Mouse (Mus musculus): ENCODE data around the gene Ccdc154. TPM values are rescaled to one million over a fixed set of nuclear protein-coding genes. Genes with fewer than 3 reads are reported as not detected.

The Ccdc154 gene
- polyA plus RNA-seq, 1 experiment from 2014 or later: not detected

GRCm38 (mm10) chr17:25127681-25128080 is 34.6 kb upstream of the Ccdc154 start:
- no peak for ATAC-seq (ENCODE audit: insufficient read depth, low FRiP score, low TSS enrichment)
- no peak overlapping the region for H3K4me2 ChIP-seq (ENCODE audit: low read depth)
- H3K9me3 ChIP-seq (ENCODE audit: control insufficient read depth, low read length): no peaks in the 10 kb centered on the region
- H3K9ac ChIP-seq (ENCODE audit: low read length): no peak overlapping the region
- no peaks in the 10 kb centered on the region for H3K36me3 ChIP-seq (ENCODE audit: control insufficient read depth, insufficient read depth, low read length)
- H3K27me3 ChIP-seq (ENCODE audit: control insufficient read depth, insufficient read depth, low read length): 0 out of 2 replicates have a peak, but pooled peaks cover 2% of the 10 kb centered on the region
- DNase-seq (ENCODE audit: low spot score): no peak
- no peak overlapping the region for H3K4me3 ChIP-seq (ENCODE audit: low read depth, low read length)
- H3K27ac ChIP-seq (ENCODE audit: low read depth, low read length): no peak overlapping the region
- 78% methylated on average over 9 of the region's 9 CpGs for WGBS
- H3K4me1 ChIP-seq (ENCODE audit: control insufficient read depth, insufficient read depth, low read length): no peaks in the 10 kb centered on the region

- peaks cover 7% of the 10 kb centered on the region for H3K4me1 ChIP-seq (ENCODE audit: control insufficient read depth, insufficient read depth, low read length)
- H3K27ac ChIP-seq (ENCODE audit: low read depth, low read length): no peak overlapping the region
- H3K4me2 ChIP-seq (ENCODE audit: low read depth): no peak overlapping the region
- H3K36me3 ChIP-seq (ENCODE audit: control insufficient read depth, insufficient read depth, low read length): no peaks in the 10 kb centered on the region
- no peak overlapping the region for H3K4me3 ChIP-seq (ENCODE audit: low read depth, low read length)
- WGBS: 95% methylated on average over 1 of the region's 1 CpGs
- no peaks in the 10 kb centered on the region for H3K27me3 ChIP-seq (ENCODE audit: control insufficient read depth, insufficient read depth, low read length)
- no peak for ATAC-seq (ENCODE audit: insufficient read depth, low FRiP score, low TSS enrichment)
- H3K9ac ChIP-seq (ENCODE audit: low read length): no peak overlapping the region
- no peaks in the 10 kb centered on the region for H3K9me3 ChIP-seq (ENCODE audit: control insufficient read depth, low read length)
- no peak for DNase-seq (ENCODE audit: low spot score)
Observed at GRCm38 (mm10) chr17:25130060-25130459, 32.2 kb upstream of the Ccdc154 start.

- no peaks in the 10 kb centered on the region for H3K36me3 ChIP-seq (ENCODE audit: control insufficient read depth, insufficient read depth, low read length)
- H3K4me2 ChIP-seq (ENCODE audit: low read depth): peak within 1 kb of the TSS; percentile 75
- H3K4me3 ChIP-seq (ENCODE audit: low read depth, low read length): peak within 1 kb of the TSS; percentile 83
- no peak within 1 kb of the TSS for H3K27ac ChIP-seq (ENCODE audit: low read depth, low read length)
- no peaks in the 10 kb centered on the region for H3K9me3 ChIP-seq (ENCODE audit: control insufficient read depth, low read length)
- H3K4me1 ChIP-seq (ENCODE audit: control insufficient read depth, insufficient read depth, low read length): peaks cover 7% of the 10 kb centered on the region
- peak within 1 kb of the TSS; percentile 82 for H3K9ac ChIP-seq (ENCODE audit: low read length)
- H3K27me3 ChIP-seq (ENCODE audit: control insufficient read depth, insufficient read depth, low read length): no peaks in the 10 kb centered on the region
- DNase-seq (ENCODE audit: low spot score) (peak; percentile 91), ATAC-seq (ENCODE audit: insufficient read depth, low FRiP score, low TSS enrichment) (peak; percentile 90)
- WGBS: under 1% methylated on average over 35 of the region's 40 CpGs
Observed at GRCm38 (mm10) chr17:25133275-25133698, 29.0 kb upstream of the Ccdc154 start, which contains the start of gene Clcn7. TSS of gene Clcn7 (plus strand) at chr17:25133391.

GRCm38 (mm10) chr17:25135622-25136021 is 26.6 kb upstream of the Ccdc154 start:
- no peaks in the 10 kb centered on the region for H3K36me3 ChIP-seq (ENCODE audit: control insufficient read depth, insufficient read depth, low read length)
- DNase-seq (ENCODE audit: low spot score): no peak
- peaks cover 7% of the 10 kb centered on the region for H3K4me1 ChIP-seq (ENCODE audit: control insufficient read depth, insufficient read depth, low read length)
- no peak overlapping the region for H3K4me2 ChIP-seq (ENCODE audit: low read depth)
- no peak for ATAC-seq (ENCODE audit: insufficient read depth, low FRiP score, low TSS enrichment)
- H3K9me3 ChIP-seq (ENCODE audit: control insufficient read depth, low read length): no peaks in the 10 kb centered on the region
- H3K27ac ChIP-seq (ENCODE audit: low read depth, low read length): no peak overlapping the region
- WGBS: 91% methylated on average over 6 of the region's 6 CpGs
- no peaks in the 10 kb centered on the region for H3K27me3 ChIP-seq (ENCODE audit: control insufficient read depth, insufficient read depth, low read length)
- no peak overlapping the region for H3K9ac ChIP-seq (ENCODE audit: low read length)
- no peak overlapping the region for H3K4me3 ChIP-seq (ENCODE audit: low read depth, low read length)

GRCm38 (mm10) chr17:25138803-25139202 is 23.5 kb upstream of the Ccdc154 start:
- no peaks in the 10 kb centered on the region for H3K27me3 ChIP-seq (ENCODE audit: control insufficient read depth, insufficient read depth, low read length)
- H3K4me2 ChIP-seq (ENCODE audit: low read depth): no peak overlapping the region
- 100% methylated on average over 1 of the region's 1 CpGs for WGBS
- no peak overlapping the region for H3K27ac ChIP-seq (ENCODE audit: low read depth, low read length)
- H3K4me1 ChIP-seq (ENCODE audit: control insufficient read depth, insufficient read depth, low read length): peaks cover 6% of the 10 kb centered on the region
- H3K9ac ChIP-seq (ENCODE audit: low read length): no peak overlapping the region
- H3K4me3 ChIP-seq (ENCODE audit: low read depth, low read length): no peak overlapping the region
- no peak for DNase-seq (ENCODE audit: low spot score)
- H3K36me3 ChIP-seq (ENCODE audit: control insufficient read depth, insufficient read depth, low read length): no peaks in the 10 kb centered on the region
- no peak for ATAC-seq (ENCODE audit: insufficient read depth, low FRiP score, low TSS enrichment)
- no peaks in the 10 kb centered on the region for H3K9me3 ChIP-seq (ENCODE audit: control insufficient read depth, low read length)

GRCm38 (mm10) chr17:25139960-25140359 is 22.3 kb upstream of the Ccdc154 start:
- H3K4me1 ChIP-seq (ENCODE audit: control insufficient read depth, insufficient read depth, low read length): no peaks in the 10 kb centered on the region
- ATAC-seq (ENCODE audit: insufficient read depth, low FRiP score, low TSS enrichment) (no peak), DNase-seq (ENCODE audit: low spot score) (no peak)
- no peaks in the 10 kb centered on the region for H3K9me3 ChIP-seq (ENCODE audit: control insufficient read depth, low read length)
- H3K27ac ChIP-seq (ENCODE audit: low read depth, low read length): no peak overlapping the region
- H3K4me3 ChIP-seq (ENCODE audit: low read depth, low read length): no peak overlapping the region
- no peaks in the 10 kb centered on the region for H3K27me3 ChIP-seq (ENCODE audit: control insufficient read depth, insufficient read depth, low read length)
- H3K4me2 ChIP-seq (ENCODE audit: low read depth): no peak overlapping the region
- 68% methylated on average over 4 of the region's 4 CpGs for WGBS
- H3K9ac ChIP-seq (ENCODE audit: low read length): no peak overlapping the region
- H3K36me3 ChIP-seq (ENCODE audit: control insufficient read depth, insufficient read depth, low read length): no peaks in the 10 kb centered on the region

- ATAC-seq (ENCODE audit: insufficient read depth, low FRiP score, low TSS enrichment) (no peak), DNase-seq (ENCODE audit: low spot score) (no peak)
- Histone ChIP-seq H3K36me3 (ENCODE audit: control insufficient read depth, insufficient read depth, low read length) (peaks cover 4% of the 10 kb centered on the region), H3K27ac (ENCODE audit: low read depth, low read length) (no peak overlapping the region), H3K4me1 (ENCODE audit: control insufficient read depth, insufficient read depth, low read length) (no peaks in the 10 kb centered on the region), H3K27me3 (ENCODE audit: control insufficient read depth, insufficient read depth, low read length) (no peaks in the 10 kb centered on the region), H3K9ac (ENCODE audit: low read length) (no peak overlapping the region), H3K4me2 (ENCODE audit: low read depth) (no peak overlapping the region), H3K4me3 (ENCODE audit: low read depth, low read length) (no peak overlapping the region), H3K9me3 (ENCODE audit: control insufficient read depth, low read length) (no peaks in the 10 kb centered on the region)
- WGBS: 73% methylated on average over 7 of the region's 7 CpGs
Observed at GRCm38 (mm10) chr17:25163387-25163786, 1.1 kb downstream of the Ccdc154 start.

- Histone ChIP-seq H3K4me3 (ENCODE audit: low read depth, low read length) (no peak overlapping the region), H3K4me1 (ENCODE audit: control insufficient read depth, insufficient read depth, low read length) (no peaks in the 10 kb centered on the region), H3K4me2 (ENCODE audit: low read depth) (no peak overlapping the region), H3K36me3 (ENCODE audit: control insufficient read depth, insufficient read depth, low read length) (peaks cover 4% of the 10 kb centered on the region), H3K27me3 (ENCODE audit: control insufficient read depth, insufficient read depth, low read length) (no peaks in the 10 kb centered on the region), H3K27ac (ENCODE audit: low read depth, low read length) (no peak overlapping the region), H3K9ac (ENCODE audit: low read length) (no peak overlapping the region), H3K9me3 (ENCODE audit: control insufficient read depth, low read length) (no peaks in the 10 kb centered on the region)
- ATAC-seq (ENCODE audit: insufficient read depth, low FRiP score, low TSS enrichment) (no peak), DNase-seq (ENCODE audit: low spot score) (no peak)
- 90% methylated on average over 3 of the region's 3 CpGs for whole genome bisulfite sequencing
Observed at GRCm38 (mm10) chr17:25164770-25165169, 2.5 kb downstream of the Ccdc154 start.

GRCm38 (mm10) chr17:25165970-25166671 is 3.9 kb downstream of the Ccdc154 start:
- WGBS: 67% methylated on average over 6 of the region's 6 CpGs
- H3K4me3 ChIP-seq (ENCODE audit: low read depth, low read length): no peak overlapping the region
- H3K4me1 ChIP-seq (ENCODE audit: control insufficient read depth, insufficient read depth, low read length): no peaks in the 10 kb centered on the region
- no peak overlapping the region for H3K27ac ChIP-seq (ENCODE audit: low read depth, low read length)
- H3K36me3 ChIP-seq (ENCODE audit: control insufficient read depth, insufficient read depth, low read length): no peaks in the 10 kb centered on the region
- H3K9ac ChIP-seq (ENCODE audit: low read length): no peak overlapping the region
- no peak overlapping the region for H3K4me2 ChIP-seq (ENCODE audit: low read depth)
- ATAC-seq (ENCODE audit: insufficient read depth, low FRiP score, low TSS enrichment): no peak
- DNase-seq (ENCODE audit: low spot score): no peak
- no peaks in the 10 kb centered on the region for H3K27me3 ChIP-seq (ENCODE audit: control insufficient read depth, insufficient read depth, low read length)
- no peaks in the 10 kb centered on the region for H3K9me3 ChIP-seq (ENCODE audit: control insufficient read depth, low read length)

Measured in neural tube, embryonic 11.5 days (tissue).